Mouse (Mus musculus) liver, embryonic 14.5 days (tissue): ENCODE data around the gene Fpr1. TPM values are rescaled to one million over a fixed set of nuclear protein-coding genes. Genes with fewer than 3 reads are reported as not detected.

ENCODE experiments used
- ATAC-seq: fragments of 200-750 bp; cut with Nextera tagmentation; 2 replicates; pipeline ENCODE4 v1.8.0; 2017; ENCODE audit warnings: moderate number of reproducible peaks, mild to moderate bottlenecking, moderate library complexity; ENCODE audit not compliant: insufficient read depth
- DNase-seq, 3 experiments: peaks; one replicate each; pipeline ENCODE4 v3.0.0-alpha.2; 2012 to 2013; ENCODE audit warnings: low read depth in 3 of 3, low spot score in 3 of 3
- H3K27ac ChIP-seq: fragments of 300-500 bp; sonication (generic); 2 replicates; pipeline ENCODE4 v1.5.1; 2014; ENCODE audit warnings: moderate library complexity, mild to moderate bottlenecking, control low read depth, inconsistent platforms
- H3K27me3 ChIP-seq: fragments of 300-500 bp; sonication (generic); 2 replicates; pipeline ENCODE4 v1.6.1; 2014; ENCODE audit warnings: mild to moderate bottlenecking, low read length, moderate library complexity; ENCODE audit not compliant: control insufficient read depth, insufficient read depth
- H3K36me3 ChIP-seq: fragments of 300-500 bp; sonication (generic); replicated peaks from 2 replicates; pipeline ENCODE4 v1.6.1; 2014; ENCODE audit warnings: low read depth; ENCODE audit not compliant: control insufficient read depth, insufficient read depth
- H3K4me1 ChIP-seq, 2 experiments: fragments of 200-500 bp in 1 of 2; fragments of 300-500 bp in 1 of 2; sonication (generic) in 1 of 2; replicated peaks; 2 replicates each; pipeline ENCODE4 v1.6.1; 2012 to 2014; ENCODE audit warnings: antibody characterized with exemption in 1 of 2, inconsistent platforms in 1 of 2, low read length in 1 of 2; ENCODE audit not compliant: control insufficient read depth in 2 of 2, insufficient read depth in 2 of 2
- H3K4me2 ChIP-seq: fragments of 300-500 bp; sonication (generic); 2 replicates; pipeline ENCODE4 v1.6.1; 2014; ENCODE audit warnings: low read depth, mild to moderate bottlenecking, control low read depth, moderate library complexity
- H3K4me3 ChIP-seq, 2 experiments: fragments of 200-500 bp in 1 of 2; fragments of 300-500 bp in 1 of 2; sonication (generic) in 1 of 2; 2 replicates each; pipeline ENCODE4 v1.5.1; 2012 to 2014; ENCODE audit warnings: low read depth in 2 of 2, low read length in 2 of 2, mild to moderate bottlenecking in 2 of 2, control low read depth in 1 of 2, inconsistent platforms in 1 of 2, moderate library complexity in 1 of 2; ENCODE audit not compliant: insufficient read depth in 1 of 2
- H3K9ac ChIP-seq: fragments of 300-500 bp; sonication (generic); replicated peaks from 2 replicates; pipeline ENCODE4 v1.6.1; 2014; ENCODE audit warnings: mild to moderate bottlenecking, control low read depth, moderate library complexity
- H3K9me3 ChIP-seq: fragments of 300-500 bp; sonication (generic); 2 replicates; pipeline ENCODE4 v1.6.1; 2016; ENCODE audit warnings: low read length, mixed read lengths; ENCODE audit not compliant: control insufficient read depth
- CTCF ChIP-seq: IDR thresholded peaks from 2 replicates; pipeline ENCODE4 v1.5.1; 2016; ENCODE audit warnings: antibody characterized with exemption, low read depth, control low read depth
- EP300 ChIP-seq: IDR thresholded peaks from 2 replicates; pipeline ENCODE4 v1.6.1; 2016; ENCODE audit warnings: antibody characterized with exemption, low read depth
- WGBS: fragments of 180-500 bp; shearing (Covaris S2); extraction: QIAGEN DNeasy Blood & Tissue Kit; methylation state at CpG from one replicate; pipeline ENCODE4 v1.1.7; 2014; ENCODE audit not compliant: insufficient replicate concordance; 5-methylcytosine and 5-hydroxymethylcytosine counted together
- microRNA counts: library from miRNA; unstranded; fragments of <30 nt; microRNA quantifications from one replicate; lab custom pipeline; 2016
- microRNA-seq: library from miRNA; unstranded; fragments of <30 nt; microRNA quantifications from one replicate; pipeline ENCODE4, GENCODE M21; 2016
- polyA plus RNA-seq, 2 experiments: library from polyadenylated mRNA; depleted of rRNA in 1 of 2; stranded (reverse) in 1 of 2; unstranded in 1 of 2; fragments of >200 nt; fragmentation: Nextera tagmentation in 1 of 2; extraction: Ambion mirVana in 1 of 2; gene quantifications; 2 replicates each; pipeline versions ENCODE4 v1.2.1 to v1.2.3; 2012 to 2014

The Fpr1 gene
- polyA plus RNA-seq, 2 experiments: 2.1 to 2.7 TPM

DNA sequence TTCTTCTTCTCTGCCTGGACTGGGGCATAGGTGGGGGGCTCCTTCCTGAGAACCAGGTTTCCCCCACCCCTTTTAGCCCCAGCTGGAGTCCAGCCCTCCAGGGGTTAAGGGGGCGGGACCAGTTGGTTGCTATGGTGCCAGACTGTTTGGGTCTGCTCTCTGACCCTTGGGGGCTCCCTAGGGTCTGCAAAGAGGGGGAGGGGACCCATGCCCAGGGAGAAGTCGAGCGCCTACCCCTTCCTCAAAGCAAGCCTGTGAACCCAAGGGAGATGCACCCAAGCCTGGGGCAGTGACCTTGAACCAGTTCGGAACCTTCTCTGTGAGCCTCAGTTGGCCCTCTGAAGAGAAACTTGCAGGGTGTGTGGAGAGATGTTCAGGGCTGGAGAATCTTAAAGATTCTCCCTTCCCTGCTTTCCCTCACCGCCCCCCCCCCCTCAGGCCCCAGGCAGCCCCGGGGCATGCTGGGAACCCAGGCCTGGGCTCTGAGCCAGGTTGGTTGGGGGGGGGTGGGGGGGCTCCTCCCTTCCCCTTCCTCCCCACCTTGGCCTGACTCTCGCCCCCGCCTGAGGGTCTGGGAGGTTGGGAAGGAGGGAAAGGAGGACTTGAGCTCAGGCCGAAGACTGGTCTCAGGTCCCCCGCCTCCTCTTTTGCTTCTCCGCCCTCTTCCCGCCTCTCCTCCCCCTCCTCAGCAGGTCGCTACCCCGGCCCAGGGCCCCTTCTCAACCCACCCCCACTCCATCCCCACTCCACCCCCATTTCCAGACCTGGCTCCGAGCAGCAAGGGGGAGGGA is 55.4 kb downstream of the Fpr1 start:
- Histone ChIP-seq H3K4me2 (peak overlapping the region; percentile 51), H3K27me3 (peaks cover 15% of the 10 kb centered on the region), H3K27ac (no peak overlapping the region), H3K4me3 (peak overlapping the region; percentile 52 to 69), H3K36me3 (no peaks in the 10 kb centered on the region), H3K9me3 (no peaks in the 10 kb centered on the region), H3K9ac (no peak overlapping the region; the same call in 1 of the 2 replicates), H3K4me1 (peaks cover 0 to 3% of the 10 kb centered on the region in 2 experiments; a peak in 2 of 4 replicates)
- WGBS: 5% methylated on average over 12 of the region's 15 CpGs
- peak; percentile 11 for ATAC-seq
- no peak for DNase-seq
- TF ChIP-seq EP300 (no peak), CTCF (no peak)

DNA sequence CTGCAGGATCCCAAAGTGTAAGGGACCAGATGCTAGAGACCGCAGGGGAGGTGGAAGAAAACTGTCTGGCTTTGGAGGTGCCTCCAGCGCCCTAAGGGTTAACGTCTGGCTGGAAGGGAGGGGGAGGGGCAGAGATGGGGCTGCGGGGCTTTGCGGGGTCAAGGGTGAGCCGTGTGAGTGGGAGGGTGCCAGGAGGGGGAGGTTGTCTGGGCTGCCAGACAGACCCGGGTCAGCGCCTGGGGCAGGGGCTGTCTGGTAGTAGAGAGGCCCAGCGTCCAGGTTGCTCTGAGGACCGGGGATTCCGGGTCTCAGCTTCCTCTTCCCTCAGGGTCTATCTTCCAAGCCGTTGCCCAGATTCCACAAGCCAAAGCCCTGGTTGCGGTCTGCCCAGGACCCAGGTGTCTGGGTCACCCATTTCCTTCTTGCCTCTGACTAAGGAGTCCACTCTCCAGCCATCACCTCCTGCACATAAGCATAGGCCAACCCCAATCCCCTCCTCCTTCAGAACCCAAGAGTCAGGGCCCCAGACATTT is 56.0 kb downstream of the Fpr1 start:
- peaks cover 15% of the 10 kb centered on the region for H3K27me3 ChIP-seq
- H3K9me3 ChIP-seq: no peaks in the 10 kb centered on the region
- DNase-seq (no peak), ATAC-seq (peak; percentile 61)
- H3K36me3 ChIP-seq: no peaks in the 10 kb centered on the region
- H3K4me1 ChIP-seq: peaks cover 0 to 3% of the 10 kb centered on the region in 2 experiments; a peak in 2 of 4 replicates
- H3K9ac ChIP-seq: no peak overlapping the region
- H3K4me2 ChIP-seq: peak overlapping the region; percentile 51
- 2% methylated on average over 13 of the region's 13 CpGs for WGBS
- TF ChIP-seq CTCF (no peak), EP300 (no peak)
- H3K27ac ChIP-seq: no peak overlapping the region
- H3K4me3 ChIP-seq: peak overlapping the region; percentile 52 to 69

DNA sequence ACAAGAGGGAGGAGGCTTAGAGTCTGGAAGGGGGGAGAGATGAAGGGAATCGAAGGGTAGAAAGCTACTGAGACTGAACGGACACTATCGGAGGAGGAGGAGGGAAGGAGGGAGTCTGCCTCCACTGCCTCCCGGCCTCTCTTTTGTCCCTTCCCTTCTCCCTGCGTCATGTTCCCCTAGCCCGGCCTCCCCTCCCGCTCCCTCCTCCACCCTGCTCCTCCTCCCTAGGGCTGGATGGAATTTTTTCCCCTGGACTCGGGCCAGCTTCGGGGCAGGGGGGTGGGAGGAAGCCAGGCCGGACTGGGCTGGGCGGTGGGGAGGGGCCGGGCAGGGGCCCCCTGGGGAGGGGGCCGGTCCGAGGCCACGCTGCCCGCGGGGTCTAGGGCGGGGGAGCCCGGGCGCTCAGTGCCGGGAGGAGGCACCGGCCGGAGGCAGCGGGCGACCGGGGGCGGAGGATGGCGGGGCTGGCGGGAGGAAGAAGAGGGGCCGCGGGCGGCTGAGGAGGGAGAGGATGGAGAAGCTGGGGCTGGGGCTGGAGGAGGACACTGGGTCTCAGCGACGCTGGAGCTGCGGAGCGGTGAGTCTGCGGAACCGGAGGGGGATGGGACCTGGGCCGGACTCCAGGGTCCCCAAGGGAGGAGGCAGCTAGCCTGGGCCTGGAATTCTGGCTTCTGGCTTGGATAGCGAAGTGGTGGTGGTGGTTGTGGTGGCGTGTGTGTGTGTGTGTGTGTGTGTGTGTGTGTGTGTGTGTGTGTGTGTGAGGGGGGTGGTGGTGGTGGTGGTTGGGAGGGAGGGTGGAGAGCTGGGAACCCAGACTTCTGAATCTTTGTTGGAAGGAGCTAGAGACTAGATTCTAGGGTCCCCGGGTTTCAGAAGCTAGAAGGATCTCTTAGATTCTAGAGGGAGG is 56.7 kb downstream of the Fpr1 start, which contains the start of gene Spaca6:
Spaca6 (plus strand) TSS at position 408 of the 907 bp plus-strand sequence.
- Histone ChIP-seq H3K9ac (peak within 1 kb of the TSS; percentile 31), H3K4me2 (peak within 1 kb of the TSS; percentile 55), H3K4me3 (peak within 1 kb of the TSS; percentile 52 to 69), H3K27me3 (peaks cover 15% of the 10 kb centered on the region), H3K4me1 (peaks cover 0 to 3% of the 10 kb centered on the region in 2 experiments; a peak in 2 of 4 replicates), H3K27ac (no peak within 1 kb of the TSS), H3K36me3 (no peaks in the 10 kb centered on the region), H3K9me3 (no peaks in the 10 kb centered on the region)
- TF ChIP-seq EP300: no peak
- no peak for TF ChIP-seq CTCF
- DNase-seq: peak in 1 of 3 experiments; percentile 19
- ATAC-seq: peak; percentile 74
- under 1% methylated on average over 40 of the region's 42 CpGs for WGBS

MicroRNAs within 50 kb of the gene (microRNA counts, 519-probe panel; counts per million panel counts)
- microRNA mmu-let-7e (lab: Ali Mortazavi, UCI): 7,521 counts per million, percentile 73 among the panel's probes with 10 or more counts
- 3,187 counts per million, percentile 7 among the panel's probes with 10 or more counts for microRNA mmu-miR-125a-3p (lab: Ali Mortazavi, UCI)
- microRNA mmu-miR-125a-5p (lab: Ali Mortazavi, UCI): 7,339 counts per million, percentile 71 among the panel's probes with 10 or more counts
- microRNA mmu-miR-99b (lab: Ali Mortazavi, UCI): 6,081 counts per million, percentile 45 among the panel's probes with 10 or more counts

Small RNA genes within 50 kb of the gene (microRNA-seq; reads per million reads assigned to microRNA genes)
- gene Gm25927: not detected
- 1,272 reads per million, percentile 76 among the genes with 10 or more reads in this experiment for gene Mir125a
- 8,255 reads per million, percentile 91 among the genes with 10 or more reads in this experiment for gene Mir99b
- not detected for gene Mirlet7e

Other genes starting within 250 kb of the Fpr1 start
- not detected in 2 replicates for gene Vmn2r90, start 180.2 kb downstream of the Fpr1 start, polyA plus RNA-seq (2012; rRNA removed)
- not detected in 2 replicates for gene Vmn2r90, start 180.2 kb downstream of the Fpr1 start, polyA plus RNA-seq (2014; fragmentation: Nextera tagmentation; extraction: Ambion mirVana)
- 7.0 and 8.7 TPM in 2 replicates for gene Spaca6, start 56.8 kb downstream of the Fpr1 start, polyA plus RNA-seq (2012; rRNA removed)
- 1.0 and 2.1 TPM in 2 replicates for gene Spaca6, start 56.8 kb downstream of the Fpr1 start, polyA plus RNA-seq (2014; fragmentation: Nextera tagmentation; extraction: Ambion mirVana)
- not detected in 2 replicates for gene Has1, start 28.7 kb downstream of the Fpr1 start, polyA plus RNA-seq (2012; rRNA removed)
- gene Has1, start 28.7 kb downstream of the Fpr1 start, polyA plus RNA-seq (2014; fragmentation: Nextera tagmentation; extraction: Ambion mirVana): not detected in 2 replicates
- gene Fpr2, start 3.9 kb upstream of the Fpr1 start, polyA plus RNA-seq (2012; rRNA removed): 1.3 TPM in 2 replicates
- 1.3 and 1.8 TPM in 2 replicates for gene Fpr2, start 3.9 kb upstream of the Fpr1 start, polyA plus RNA-seq (2014; fragmentation: Nextera tagmentation; extraction: Ambion mirVana)
- not detected in 2 replicates for gene Fpr3, start 3.9 kb upstream of the Fpr1 start, polyA plus RNA-seq (2012; rRNA removed)
- not detected in 2 replicates for gene Fpr3, start 3.9 kb upstream of the Fpr1 start, polyA plus RNA-seq (2014; fragmentation: Nextera tagmentation; extraction: Ambion mirVana)
- gene Fpr-rs4, start 137.8 kb upstream of the Fpr1 start, polyA plus RNA-seq (2012; rRNA removed): not detected in 2 replicates
- not detected in 2 replicates for gene Fpr-rs4, start 137.8 kb upstream of the Fpr1 start, polyA plus RNA-seq (2014; fragmentation: Nextera tagmentation; extraction: Ambion mirVana)
- gene Vmn2r124, start 165.5 kb upstream of the Fpr1 start, polyA plus RNA-seq (2012; rRNA removed): not detected in 2 replicates
- gene Vmn2r124, start 165.5 kb upstream of the Fpr1 start, polyA plus RNA-seq (2014; fragmentation: Nextera tagmentation; extraction: Ambion mirVana): not detected in 2 replicates
- not detected in 2 replicates for gene Vmn2r91, start 201.1 kb upstream of the Fpr1 start, polyA plus RNA-seq (2012; rRNA removed)
- not detected in 2 replicates for gene Vmn2r91, start 201.1 kb upstream of the Fpr1 start, polyA plus RNA-seq (2014; fragmentation: Nextera tagmentation; extraction: Ambion mirVana)